Mouse (Mus musculus): ENCODE measurements at regions not wholly inside any gene's neighbourhood (a gene's known extent, or its start where the extent isn't known, plus 50 kb on each side); places are given as distances from the start of the nearest gene placed in this dataset.
"Not testable (repeated sequence)": the region's sequence is repeated elsewhere in the genome, so short reads cannot be mapped to it uniquely, and the experiment has no call there.

- no peak for DNase-seq (ENCODE audit: low read depth in 2 of 2, low spot score in 2 of 2)
Measured at GRCm38 (mm10) chr16:29908031-29908430, 156.2 kb upstream of the Hes1 start.

DNA sequence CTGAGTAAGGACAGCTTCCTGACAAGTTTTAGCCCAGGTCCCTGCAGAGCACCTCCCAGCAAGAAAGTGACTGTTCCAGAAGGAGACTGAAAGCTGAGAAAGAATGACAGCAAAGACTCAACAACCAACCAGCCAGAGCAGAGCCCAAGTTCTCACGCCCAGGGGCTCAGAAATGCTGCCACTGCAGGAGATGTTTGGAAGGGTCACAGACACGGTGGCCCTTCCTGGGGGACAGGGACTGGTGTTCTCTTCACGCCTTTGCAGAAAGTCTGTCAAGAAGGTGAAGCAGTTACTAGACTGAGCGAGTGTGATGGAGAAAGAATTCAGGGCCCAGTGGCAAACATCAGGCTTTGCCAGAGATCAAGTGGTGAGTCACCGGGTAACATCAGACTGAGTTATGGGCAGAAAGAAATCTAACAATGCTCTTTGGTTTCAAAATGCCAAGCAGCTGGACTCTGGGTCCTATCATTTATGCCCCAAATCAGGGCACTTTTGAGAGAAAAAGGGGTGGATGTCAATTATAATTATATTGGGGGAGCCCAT is 154.2 kb upstream of the Hes1 start:
- no peak for DNase-seq (ENCODE audit: low read depth in 2 of 2, low spot score in 2 of 2)

DNA sequence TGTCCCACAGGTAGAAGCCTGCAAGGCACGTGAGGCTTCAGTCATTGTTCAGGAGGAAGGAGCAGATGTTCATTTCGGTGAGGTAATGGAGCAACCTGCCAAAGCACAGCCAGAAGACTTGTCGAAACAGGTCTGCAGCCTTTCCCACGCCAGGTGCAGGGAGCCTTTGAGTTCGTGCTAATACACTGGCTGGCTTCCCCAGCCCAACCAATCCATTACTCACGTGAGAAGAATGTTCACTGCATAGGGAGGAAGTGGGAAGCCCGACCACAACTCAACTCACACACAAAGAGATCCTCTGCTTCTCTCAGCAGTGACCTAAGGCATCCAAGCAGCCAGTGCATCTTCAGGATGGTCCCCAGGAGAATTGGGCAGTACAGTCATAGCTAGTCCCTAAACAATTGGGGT is 153.0 kb upstream of the Hes1 start:
- DNase-seq (ENCODE audit: low read depth in 2 of 2, low spot score in 2 of 2) = no peak

- no peak for DNase-seq (ENCODE audit: low read depth in 2 of 2, low spot score in 2 of 2)
Measured at GRCm38 (mm10) chr16:29913357-29914010, 150.7 kb upstream of the Hes1 start.

GRCm38 (mm10) chr16:29915346-29915745 is 148.8 kb upstream of the Hes1 start:
- no peak for DNase-seq (ENCODE audit: low read depth in 2 of 2, low spot score in 2 of 2)

GRCm38 (mm10) chr16:29917989-29918388 is 146.2 kb upstream of the Hes1 start:
- no peak for DNase-seq (ENCODE audit: low read depth in 2 of 2, low spot score in 2 of 2)

DNA sequence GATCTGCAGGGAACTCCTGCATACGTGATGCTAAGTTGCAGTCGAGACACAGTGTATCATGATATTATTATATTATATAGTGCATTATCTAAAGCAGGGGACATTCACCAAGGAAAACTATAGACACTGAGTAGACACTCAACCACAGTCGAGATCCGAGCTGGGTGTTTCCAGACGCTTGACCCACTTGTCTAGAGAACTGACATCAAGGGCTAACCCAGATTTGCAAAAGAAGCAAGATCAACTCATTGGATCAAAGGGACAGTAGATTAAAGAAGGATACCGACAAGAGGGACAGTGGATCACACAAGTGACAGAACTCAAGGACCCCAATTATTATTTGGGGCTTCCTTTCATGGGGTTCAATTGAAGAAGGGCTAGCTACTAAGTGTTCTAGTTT is 145.8 kb upstream of the Hes1 start:
- no peak for DNase-seq (ENCODE audit: low read depth in 2 of 2, low spot score in 2 of 2)

GRCm38 (mm10) chr16:29920940-29921339 is 143.2 kb upstream of the Hes1 start:
- DNase-seq (ENCODE audit: low read depth in 2 of 2, low spot score in 2 of 2) = no peak

- DNase-seq (ENCODE audit: low read depth in 2 of 2, low spot score in 2 of 2) = no peak
Measured at GRCm38 (mm10) chr16:29921385-29921784, 142.8 kb upstream of the Hes1 start.

GRCm38 (mm10) chr16:29927276-29927675 is 136.9 kb upstream of the Hes1 start:
- not testable (repeated sequence) for DNase-seq (ENCODE audit: low read depth in 2 of 2, low spot score in 2 of 2)

DNA sequence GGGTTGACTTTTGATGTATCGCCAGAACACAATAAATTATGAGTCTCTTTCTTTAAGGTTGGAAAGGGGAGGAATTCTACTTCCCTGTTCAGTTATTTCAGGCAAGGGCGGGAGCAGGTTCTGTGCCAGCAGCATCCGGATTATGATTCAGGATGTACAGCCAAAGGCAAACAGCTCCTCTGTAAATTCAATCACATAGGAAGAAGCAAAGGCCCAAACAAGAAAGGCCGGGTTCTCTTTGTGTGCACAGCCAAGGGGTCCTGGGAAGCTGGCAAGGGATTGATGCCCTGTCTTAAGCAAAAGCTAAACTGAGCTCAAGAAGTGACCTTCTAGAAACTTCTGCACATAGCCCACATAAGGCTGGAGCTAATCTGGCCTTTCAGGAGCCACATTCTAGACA is 135.9 kb upstream of the Hes1 start:
- no peak for DNase-seq (ENCODE audit: low read depth in 2 of 2, low spot score in 2 of 2)

- DNase-seq (ENCODE audit: low read depth in 2 of 2, low spot score in 2 of 2) = no peak
Measured at GRCm38 (mm10) chr16:29931746-29932351, 132.3 kb upstream of the Hes1 start.

DNA sequence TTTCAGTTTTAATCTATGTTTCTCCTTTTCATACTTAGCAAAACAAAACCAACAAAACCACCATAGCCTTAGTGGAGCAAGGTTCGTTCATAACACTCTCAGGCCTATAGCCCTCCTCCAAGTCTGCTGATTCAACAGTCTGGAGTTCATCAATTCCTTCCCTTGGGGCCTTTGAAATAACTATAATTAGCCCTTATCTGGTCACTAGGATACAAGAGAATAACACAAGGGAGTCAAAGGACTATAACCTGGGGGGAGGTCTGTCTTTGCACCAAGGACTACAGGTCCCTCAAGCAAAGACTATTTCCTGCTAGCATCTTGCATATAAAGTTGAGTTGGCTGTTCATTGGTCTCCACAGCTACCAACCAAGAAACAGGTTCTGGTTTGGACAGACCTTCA is 129.5 kb upstream of the Hes1 start:
- DNase-seq (ENCODE audit: low read depth in 2 of 2, low spot score in 2 of 2) = no peak

DNA sequence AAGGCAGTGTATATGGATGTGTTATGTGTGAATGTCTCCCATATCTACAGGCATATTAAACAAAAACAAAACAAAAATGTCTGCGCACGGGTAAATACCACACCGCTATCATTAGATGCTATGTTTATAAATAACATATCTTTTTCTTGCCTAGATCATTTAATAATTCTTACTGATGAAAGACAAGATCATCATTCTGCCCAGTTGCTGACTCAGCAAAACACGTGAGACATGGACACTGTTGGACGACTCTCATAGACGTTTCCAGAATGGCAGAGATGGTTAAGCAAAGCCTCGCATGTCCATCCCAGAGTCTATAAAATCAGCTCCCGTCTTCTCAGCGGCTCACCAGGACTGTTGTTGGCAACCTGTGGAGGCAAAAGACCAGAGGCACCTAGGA is 125.5 kb upstream of the Hes1 start:
- DNase-seq (ENCODE audit: low read depth in 2 of 2, low spot score in 2 of 2) = no peak

- DNase-seq (ENCODE audit: low read depth in 2 of 2, low spot score in 2 of 2) = no peak
Measured at GRCm38 (mm10) chr16:29939331-29939850, 124.8 kb upstream of the Hes1 start.

- no peak for DNase-seq (ENCODE audit: low read depth in 2 of 2, low spot score in 2 of 2)
Measured at GRCm38 (mm10) chr16:29939869-29940707, 124.1 kb upstream of the Hes1 start.

DNA sequence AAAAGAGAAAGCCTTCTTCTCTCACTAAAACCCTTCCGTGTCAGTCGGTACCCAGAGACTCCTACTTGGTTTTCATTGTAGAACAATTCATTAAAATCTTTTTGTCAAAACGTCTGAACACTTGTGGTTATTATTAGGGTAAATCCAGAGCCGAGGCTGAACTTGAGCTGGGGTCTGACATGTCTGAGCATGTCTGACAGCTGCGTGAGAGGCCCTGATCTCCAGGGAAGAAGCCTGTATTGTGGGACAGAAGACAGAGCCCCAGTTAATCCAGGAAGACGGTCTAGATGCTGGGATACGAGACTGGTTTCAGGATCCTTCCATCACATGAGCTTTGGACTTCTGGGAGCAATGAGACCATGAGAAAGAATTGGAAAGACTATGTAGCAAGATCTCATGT is 122.1 kb upstream of the Hes1 start:
- DNase-seq (ENCODE audit: low read depth in 2 of 2, low spot score in 2 of 2) = no peak

GRCm38 (mm10) chr16:29943963-29944860 is 120.0 kb upstream of the Hes1 start:
- DNase-seq (ENCODE audit: low read depth in 2 of 2, low spot score in 2 of 2) = no peak

GRCm38 (mm10) chr16:29944966-29945365 is 119.2 kb upstream of the Hes1 start:
- DNase-seq (ENCODE audit: low read depth in 2 of 2, low spot score in 2 of 2) = no peak

DNA sequence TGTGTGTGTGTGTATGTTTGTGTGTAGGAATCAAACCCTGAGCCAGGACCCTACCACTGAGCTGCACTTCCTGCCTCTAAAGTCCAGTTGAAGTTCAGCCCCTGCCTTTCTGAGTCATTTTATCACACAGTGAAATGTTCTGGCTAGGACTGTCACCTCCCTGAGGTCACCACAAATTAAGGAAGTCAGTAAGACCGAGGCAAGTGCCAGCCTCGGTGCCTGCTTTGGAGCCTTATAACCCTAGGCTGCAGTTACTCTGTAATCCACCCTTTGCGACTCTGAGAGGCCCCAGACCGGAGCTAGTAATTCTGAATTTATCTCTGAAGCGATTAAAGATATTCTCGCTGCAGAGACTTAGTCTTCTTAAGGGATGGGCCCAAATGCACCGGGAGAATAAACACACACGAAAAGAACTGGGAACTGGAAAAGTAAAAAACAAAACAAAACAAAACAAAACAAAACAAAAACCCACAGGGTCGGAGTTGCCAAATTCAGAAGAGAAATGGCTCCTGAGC is 118.8 kb upstream of the Hes1 start:
- no peak for DNase-seq (ENCODE audit: low read depth in 2 of 2, low spot score in 2 of 2)
